Mouse (Mus musculus) A20 (cell line): ENCODE measurements around the gene Fastkd5.
"Not testable (repeated sequence)": the region's sequence is repeated elsewhere in the genome, so short reads cannot be mapped to it uniquely, and the experiment has no call there.

ENCODE experiments used
- DNase-seq: peaks from one replicate; pipeline ENCODE4 v3.0.0-alpha.2; 2011; ENCODE audit warnings: low read depth, low spot score

Fastkd5 gene

DNA sequence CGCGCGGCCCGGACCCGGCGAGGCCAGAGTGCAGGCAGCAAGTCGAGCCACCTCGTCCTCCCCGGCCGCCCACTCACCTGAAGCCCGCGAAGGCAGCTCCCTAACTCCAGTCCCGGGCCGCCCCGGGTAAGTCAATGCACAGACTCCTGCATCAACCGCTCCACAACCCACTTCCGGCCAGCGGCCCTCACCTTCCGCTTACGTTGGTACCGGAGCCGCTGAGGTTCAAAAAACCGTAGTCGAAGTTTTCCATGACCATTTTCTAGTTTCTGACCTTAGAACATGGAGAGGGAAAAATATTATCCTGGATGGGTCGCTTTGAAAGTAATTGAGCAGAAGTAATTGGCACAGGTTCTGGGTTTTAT lies at the start of gene Fastkd5, which contains the start of gene Ubox5:
Gene Fastkd5, minus strand, starts transcription at position 189 of the 365 bp plus-strand sequence.
Gene Ubox5, minus strand, starts transcription at position 200 of the 365 bp plus-strand sequence.
- DNase-seq = peak; percentile 94

- no peak for DNase-seq
These were observed 49.3 kb upstream of the Fastkd5 start for GRCm38 (mm10) chr2:130679154-130679553.

GRCm38 (mm10) chr2:130677211-130677610 lies 47.4 kb upstream of the Fastkd5 start:
- no peak for DNase-seq

GRCm38 (mm10) chr2:130667559-130667958 lies 37.7 kb upstream of the Fastkd5 start, which contains the start of gene Itpa:
TSS of gene Itpa (plus strand) at chr2:130667610.
- peak; percentile 95 for DNase-seq

GRCm38 (mm10) chr2:130664102-130664701 lies 34.4 kb upstream of the Fastkd5 start, which contains the start of gene Ddrgk1:
TSS of gene Ddrgk1 (minus strand) at chr2:130664659.
- peak; percentile 97 for DNase-seq

GRCm38 (mm10) chr2:130663342-130663741 lies 33.5 kb upstream of the Fastkd5 start:
- DNase-seq = no peak

DNA sequence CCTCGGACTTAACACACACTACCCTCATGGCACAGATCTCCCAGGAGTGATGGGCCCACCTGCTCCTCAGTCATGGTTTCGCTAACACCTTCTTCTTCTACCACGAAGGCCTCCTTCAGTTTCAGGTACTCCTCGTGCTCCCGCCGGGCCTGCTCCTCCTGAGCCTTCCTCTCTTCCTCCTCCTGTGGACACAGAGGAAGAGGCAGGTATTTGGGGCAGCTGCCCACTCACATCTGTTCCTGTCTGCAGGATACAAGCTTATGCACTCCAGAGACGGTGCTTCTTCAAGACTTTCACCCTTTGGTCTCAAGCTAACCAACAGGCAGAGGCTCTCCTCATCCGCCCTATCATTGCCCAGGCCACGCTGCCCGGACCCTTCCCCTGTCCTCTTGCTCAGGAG lies 28.7 kb upstream of the Fastkd5 start:
- DNase-seq = no peak

DNA sequence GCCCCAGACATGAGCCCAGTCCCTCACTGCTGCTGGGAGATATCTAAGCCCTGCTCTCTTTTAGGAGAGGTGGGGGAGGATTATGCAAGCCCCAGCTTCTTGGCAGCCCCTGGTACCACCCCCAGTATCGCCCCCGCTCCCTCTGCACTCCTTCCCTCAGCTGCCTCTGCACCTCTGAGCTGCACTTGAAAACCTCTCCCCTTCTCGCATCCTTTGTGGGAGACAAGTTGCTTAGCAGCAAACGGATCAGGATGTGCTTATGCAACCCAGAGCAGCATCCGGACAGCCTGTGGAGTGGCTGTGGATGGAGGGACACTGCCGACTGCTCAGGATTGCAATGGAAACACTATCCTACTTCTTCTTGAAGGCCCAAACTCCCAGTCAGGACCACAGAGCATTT lies 27.7 kb upstream of the Fastkd5 start:
- no peak for DNase-seq

DNA sequence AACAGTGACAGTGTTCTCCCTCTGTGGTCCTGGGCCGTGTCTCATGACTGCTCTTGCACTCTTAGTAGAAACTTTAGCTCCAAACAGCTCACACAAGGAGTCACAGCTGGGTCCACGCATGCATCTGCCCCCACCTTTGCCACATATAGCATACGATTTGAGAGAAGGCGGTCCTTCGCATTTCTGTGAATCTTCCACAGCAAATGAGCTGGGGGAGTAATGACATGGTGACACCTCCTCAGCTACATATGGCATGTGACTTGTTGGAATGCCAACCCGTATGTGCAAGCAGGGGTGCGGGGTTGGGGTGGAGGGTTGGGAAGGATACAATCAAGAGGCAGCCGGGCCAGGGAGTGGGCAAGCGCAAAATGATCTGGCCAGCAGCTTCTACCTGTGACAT lies 26.7 kb upstream of the Fastkd5 start:
- DNase-seq = no peak

GRCm38 (mm10) chr2:130655660-130656339 lies 26.0 kb upstream of the Fastkd5 start:
- DNase-seq = no peak

DNA sequence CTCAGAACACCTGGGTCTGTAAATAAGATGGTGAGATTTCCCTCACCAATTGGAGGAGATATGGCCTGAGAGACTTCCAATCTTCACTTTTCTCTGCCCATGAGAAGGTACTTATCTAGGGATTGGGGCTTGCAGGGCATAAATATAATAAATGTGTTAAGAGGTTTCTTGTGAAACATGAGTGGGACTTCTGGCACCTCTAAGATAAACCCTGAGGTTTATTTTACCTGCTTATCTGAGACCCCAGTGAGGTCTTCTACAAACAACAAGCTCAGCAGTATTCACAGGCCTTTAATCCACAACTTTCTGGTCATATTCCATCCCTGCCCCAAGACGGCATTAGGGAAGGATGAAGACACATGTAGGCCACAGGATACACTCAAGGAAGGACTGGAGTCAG lies 23.9 kb upstream of the Fastkd5 start:
- DNase-seq = no peak

DNA sequence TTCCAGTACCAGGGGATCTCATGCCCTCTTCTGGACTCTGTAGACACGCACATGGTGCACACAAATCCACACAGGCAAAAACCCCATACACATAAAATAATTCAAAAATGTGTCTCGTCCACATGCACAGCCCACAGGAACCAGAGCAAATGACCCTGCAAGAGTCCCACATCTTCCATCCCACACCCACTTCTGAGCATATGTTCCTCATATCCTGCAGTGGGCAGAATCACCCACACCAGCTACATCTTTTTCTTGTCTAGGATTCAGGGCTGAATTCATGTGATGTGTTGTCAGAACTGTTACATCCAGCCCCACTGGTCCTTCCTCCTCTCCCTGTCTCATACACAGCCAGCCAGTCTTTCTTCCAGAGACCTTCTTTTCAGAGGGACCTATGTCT lies 23.5 kb upstream of the Fastkd5 start:
- DNase-seq = no peak

DNA sequence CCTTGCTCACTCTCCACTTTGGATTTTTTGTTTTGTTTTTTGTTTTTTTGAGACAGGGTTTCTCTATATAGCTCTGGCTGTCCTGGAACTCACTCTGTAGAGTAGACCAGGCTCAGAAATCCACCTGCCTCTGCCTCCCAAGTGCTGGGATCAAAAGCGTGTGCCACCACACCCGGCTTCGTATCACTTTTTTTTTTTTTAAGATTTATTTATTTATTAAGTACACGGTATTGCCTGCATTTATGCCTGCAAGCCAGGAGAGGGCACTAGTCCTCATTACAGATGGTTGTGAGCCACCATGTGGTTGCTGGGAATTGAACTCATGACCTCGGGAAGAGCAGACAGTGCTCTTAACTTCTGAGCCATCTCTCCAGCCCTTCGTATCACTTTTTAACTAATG lies 19.2 kb upstream of the Fastkd5 start:
- not testable (repeated sequence) for DNase-seq

DNA sequence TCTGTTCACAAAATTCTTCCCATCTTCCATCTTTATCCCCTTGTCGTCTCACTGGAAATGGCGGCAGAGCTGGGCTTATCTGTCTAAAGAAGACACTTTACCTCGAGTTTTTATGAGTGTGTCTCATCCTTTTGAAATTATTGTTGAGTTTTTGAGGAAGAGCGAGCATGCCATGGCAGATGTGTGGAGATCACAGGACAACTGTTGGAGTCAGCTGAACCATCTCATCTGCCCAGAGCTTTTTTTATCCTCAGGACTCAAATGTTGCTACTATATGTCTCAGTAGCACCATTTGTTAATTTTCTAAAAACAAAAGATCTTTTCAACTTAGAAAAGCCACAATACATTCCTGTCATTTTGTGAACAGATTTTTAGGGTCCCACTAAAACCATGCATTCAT lies 15.4 kb upstream of the Fastkd5 start:
- DNase-seq = no peak

DNA sequence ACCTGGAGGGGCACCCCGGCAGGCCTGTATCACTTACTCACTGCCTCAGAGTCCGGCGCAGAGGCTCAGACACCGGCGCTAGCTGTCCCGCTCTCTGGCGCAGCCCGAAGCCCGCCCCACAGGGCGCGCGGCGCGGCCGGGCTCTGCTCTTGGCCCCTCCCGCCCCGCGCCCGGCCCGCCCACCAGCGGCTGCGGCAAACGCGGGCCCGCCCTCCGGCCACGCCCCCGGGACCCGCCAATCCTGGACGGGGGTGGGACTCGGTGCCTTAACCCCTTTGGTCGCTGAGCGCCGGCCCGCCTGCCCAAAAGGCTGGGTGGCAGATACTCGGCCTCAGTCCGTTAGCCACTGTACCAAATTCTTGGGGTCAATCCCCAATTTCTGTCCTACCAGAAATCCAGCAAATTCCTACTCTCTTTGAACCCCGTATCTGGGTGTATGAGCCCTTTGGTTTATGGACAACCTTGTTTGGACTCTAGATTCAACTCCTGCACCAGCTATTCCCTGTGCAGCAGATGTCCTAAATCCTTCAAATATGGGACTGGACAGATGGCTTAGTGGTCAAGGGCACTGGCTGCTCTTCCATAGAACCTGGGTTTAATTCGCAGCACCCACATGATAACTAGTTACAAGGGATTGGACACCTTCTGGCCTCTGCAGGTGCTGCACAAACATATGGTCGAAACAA lies 13.0 kb upstream of the Fastkd5 start, which contains the start of gene Lzts3:
Gene Lzts3, minus strand, starts transcription at position 120 of the 686 bp plus-strand sequence.
- DNase-seq = peak; percentile 93

- DNase-seq = no peak
These were observed 12.4 kb upstream of the Fastkd5 start for GRCm38 (mm10) chr2:130642197-130642660.

- no peak for DNase-seq
These were observed 11.7 kb upstream of the Fastkd5 start for GRCm38 (mm10) chr2:130641351-130642025.

DNA sequence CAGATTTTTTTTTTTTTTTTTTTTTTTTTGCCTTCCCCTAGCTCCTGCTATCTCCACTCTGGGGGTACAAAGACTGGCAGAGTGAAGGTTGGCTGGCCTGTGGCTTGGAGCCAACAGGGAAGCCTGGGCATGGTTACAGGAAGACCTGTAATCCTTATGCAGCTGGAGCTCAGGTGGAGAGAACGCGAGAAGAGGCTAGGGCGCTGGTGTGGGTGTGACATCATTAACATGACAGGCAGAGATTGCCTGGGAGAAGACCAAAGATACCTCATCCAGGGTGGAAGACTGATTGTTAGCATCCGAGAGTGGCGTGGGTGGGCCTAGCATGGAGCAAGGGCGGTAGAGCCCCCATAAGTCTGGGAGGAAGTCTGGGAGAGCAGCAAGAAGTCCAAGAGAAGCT lies 9.4 kb upstream of the Fastkd5 start:
- no peak for DNase-seq

DNA sequence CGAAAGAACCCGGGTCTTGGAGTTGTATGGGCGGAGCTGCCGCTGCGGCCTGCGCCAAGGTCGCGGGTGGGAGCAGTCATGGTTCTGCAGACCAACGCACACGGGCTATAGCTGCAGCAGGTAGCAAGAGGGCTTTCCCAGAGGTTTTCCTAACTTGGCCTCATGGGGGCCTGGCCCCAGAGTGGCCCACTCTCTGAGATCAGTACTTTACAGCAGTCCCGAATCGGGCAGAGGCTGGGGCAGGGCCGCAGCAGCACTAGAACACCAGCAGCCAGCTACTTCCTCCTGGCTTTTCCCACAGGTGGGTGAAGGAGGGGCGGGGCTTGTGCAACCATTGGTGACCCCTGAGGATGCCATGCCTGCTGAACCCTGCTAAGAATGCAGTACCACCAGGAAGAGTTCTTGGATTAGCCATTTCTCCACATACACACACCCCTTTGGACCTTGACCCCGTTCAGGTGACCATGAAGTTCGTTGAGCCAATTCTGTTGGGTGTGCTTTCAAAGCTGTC lies 8.3 kb upstream of the Fastkd5 start:
- DNase-seq = no peak

DNA sequence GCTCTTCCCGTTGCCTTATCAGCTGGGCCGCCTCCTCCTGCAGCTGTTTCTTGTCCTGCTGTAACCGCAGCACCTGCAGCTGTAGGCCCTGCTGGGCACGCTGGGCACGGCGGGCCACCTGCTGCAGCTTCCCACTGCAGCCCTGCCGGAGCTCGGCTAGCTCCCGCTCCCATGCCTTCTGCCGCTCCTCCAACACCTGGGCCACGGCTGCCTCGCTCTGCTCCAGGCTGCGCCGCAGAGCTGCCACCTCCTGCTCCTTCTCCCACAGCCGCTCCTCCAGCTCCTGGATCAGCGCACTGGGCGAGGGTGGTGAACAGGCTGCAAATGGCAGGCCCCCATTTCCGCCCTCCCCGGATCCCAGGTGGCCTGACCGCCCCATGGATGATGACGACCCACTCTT lies 6.0 kb upstream of the Fastkd5 start:
- no peak for DNase-seq

DNA sequence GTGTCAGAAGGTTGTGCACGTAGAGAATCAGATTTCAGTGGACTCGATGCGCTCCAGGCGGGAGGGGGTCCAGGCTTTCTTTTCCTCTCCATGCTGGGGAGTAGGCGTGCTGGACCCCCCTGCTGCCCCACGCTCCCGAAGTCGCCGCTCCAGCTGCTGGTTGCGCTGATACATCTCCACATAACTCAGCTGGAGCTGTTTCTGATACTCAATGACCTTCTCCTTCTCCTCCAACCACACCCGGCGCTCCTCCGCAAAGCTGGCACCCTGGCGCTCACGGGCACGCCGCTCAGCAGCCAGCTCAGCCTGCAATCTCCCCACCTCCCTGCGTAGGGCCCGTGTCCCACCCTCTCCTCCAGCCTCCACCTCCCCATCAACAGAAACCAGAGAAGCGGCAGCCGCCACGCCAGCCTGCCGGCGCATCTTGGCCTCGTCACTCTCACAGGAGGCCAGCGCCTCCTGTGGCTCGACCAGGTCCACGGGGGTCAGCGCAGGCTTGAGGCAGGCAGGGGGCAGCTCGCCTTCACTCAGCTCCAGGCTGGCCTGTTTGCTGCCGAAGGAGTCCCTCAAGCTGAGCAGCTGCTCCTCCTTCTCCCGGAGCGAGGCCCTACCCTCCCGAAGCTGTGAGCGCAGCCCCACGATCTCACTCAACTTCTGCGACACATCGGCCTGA lies 5.0 kb upstream of the Fastkd5 start:
- no peak for DNase-seq
